In genomic region chr8:77188298-77188697, GRCm38 (mm10) we compare ENCODE assay signal across 21 mouse cellular contexts.
DNase-seq lines count a peak whose midpoint lies in the region; ATAC-seq and TF ChIP-seq lines count a peak whose summit lies in the region.
"Had no signal": no experiment of that assay in that cellular context is flagged by ENCODE, and none has a peak within 500 bp of the region (broad histone marks: within the 10 kb centered on the region; RNA-seq: fewer than 3 reads in every experiment).

No protein-coding gene starts in this region.

- no peaks in the 10 kb centered on the region for H3K36me3 ChIP-seq in forebrain, embryonic 14.5 days (ENCODE audit: control insufficient read depth, insufficient read depth, low read length)
- H3K36me3 ChIP-seq in forebrain, embryonic 10.5 days (replicated peaks) = no peaks in the 10 kb centered on the region
- H3K36me3 ChIP-seq in forebrain, postnatal 0 days (ENCODE audit: insufficient read depth) = no peaks in the 10 kb centered on the region
- H3K36me3 ChIP-seq in forebrain, embryonic 12.5 days (replicated peaks) = no peaks in the 10 kb centered on the region
- H3K36me3 ChIP-seq: embryonic facial prominence, embryonic 13.5 days; G1E; hindbrain, embryonic 12.5 days; hindbrain, embryonic 15.5 days; intestine, embryonic 15.5 days had no signal

- H3K27me3 ChIP-seq in forebrain, embryonic 14.5 days (replicated peaks; ENCODE audit: control insufficient read depth, insufficient read depth, low read length) = no peaks in the 10 kb centered on the region
- no peaks in the 10 kb centered on the region for H3K27me3 ChIP-seq in forebrain, embryonic 10.5 days (ENCODE audit: poor library complexity, severe bottlenecking)
- no peaks in the 10 kb centered on the region for H3K27me3 ChIP-seq in forebrain, postnatal 0 days (ENCODE audit: insufficient read depth, low read length)
- no peaks in the 10 kb centered on the region for H3K27me3 ChIP-seq in forebrain, embryonic 12.5 days
- H3K27me3 ChIP-seq: CH12.LX; embryonic facial prominence, embryonic 13.5 days; hindbrain, embryonic 12.5 days; hindbrain, embryonic 15.5 days; intestine, embryonic 15.5 days had no signal

- WGBS in forebrain, embryonic 14.5 days = 67% methylated on average over 4 of the region's 4 CpGs
- WGBS in forebrain, embryonic 10.5 days = 82% methylated on average over 4 of the region's 4 CpGs
- WGBS in forebrain, postnatal 0 days = 37% methylated on average over 4 of the region's 4 CpGs
- 81% methylated on average over 4 of the region's 4 CpGs for WGBS in forebrain, embryonic 12.5 days

- TF ChIP-seq CTCF in forebrain, postnatal 0 days (IDR thresholded peaks at IDR 0.05; ENCODE audit: low read depth) = no peak

- no peak overlapping the region for H3K4me3 ChIP-seq in forebrain, embryonic 14.5 days (ENCODE audit: low read depth, low read length)
- no peak overlapping the region for H3K4me3 ChIP-seq in forebrain, embryonic 10.5 days
- H3K4me3 ChIP-seq in forebrain, postnatal 0 days (ENCODE audit: low read depth, low read length) = no peak overlapping the region
- no peak overlapping the region for H3K4me3 ChIP-seq in forebrain, embryonic 12.5 days (replicated peaks)
- H3K4me3 ChIP-seq: embryonic facial prominence, embryonic 13.5 days; gastrocnemius, adult 2 months; hindbrain, embryonic 12.5 days; hindbrain, embryonic 15.5 days; intestine, embryonic 15.5 days had no signal

- no peak overlapping the region for H3K9ac ChIP-seq in forebrain, embryonic 14.5 days (ENCODE audit: low read length)
- H3K9ac ChIP-seq in forebrain, postnatal 0 days = no peak overlapping the region
- H3K9ac ChIP-seq in forebrain, embryonic 12.5 days = no peak overlapping the region
- H3K9ac ChIP-seq: embryonic facial prominence, embryonic 13.5 days; hindbrain, embryonic 12.5 days; hindbrain, embryonic 15.5 days; intestine, embryonic 15.5 days had no signal

- peak; percentile 14 for DNase-seq in forebrain, embryonic 14.5 days (ENCODE audit: low spot score)
- DNase-seq in forebrain, embryonic 10.5 days (ENCODE audit: extremely low spot score, low spot score) = no peak
- DNase-seq in forebrain, postnatal 0 days = peak; percentile 20
- DNase-seq in 416B (ENCODE audit: low read depth) = peak; percentile 82
- DNase-seq in forelimb bud, embryonic 11.5 days (ENCODE audit: low read depth, low spot score) = peak; percentile 10
- no peak for DNase-seq in spleen, postnatal 14 days (ENCODE audit: low spot score in 2 of 2)
- no peak for DNase-seq in Muller cell, postnatal 12 days (ENCODE audit: inconsistent ontology term)
- DNase-seq: adrenal gland, adult 2 months; B cell, adult 2 months; gastrocnemius, adult 2 months; gastrocnemius, postnatal 14 days; kidney, adult 11 months; kidney, adult 8-10 months had no signal

- H3K9me3 ChIP-seq in forebrain, embryonic 14.5 days (replicated peaks; ENCODE audit: control insufficient read depth, low read length) = no peaks in the 10 kb centered on the region
- no peaks in the 10 kb centered on the region for H3K9me3 ChIP-seq in forebrain, embryonic 10.5 days
- no peaks in the 10 kb centered on the region for H3K9me3 ChIP-seq in forebrain, postnatal 0 days (ENCODE audit: low read length)
- H3K9me3 ChIP-seq in forebrain, embryonic 12.5 days = no peaks in the 10 kb centered on the region
- H3K9me3 ChIP-seq: embryonic facial prominence, embryonic 13.5 days; G1E; hindbrain, embryonic 12.5 days; hindbrain, embryonic 15.5 days; intestine, embryonic 15.5 days had no signal

- ATAC-seq in forebrain, embryonic 14.5 days = no peak
- ATAC-seq in forebrain, postnatal 0 days = peak; percentile 58
- no peak for ATAC-seq in forebrain, embryonic 12.5 days (ENCODE audit: low FRiP score)
- ATAC-seq: intestine, embryonic 15.5 days had no signal

- no peak overlapping the region for H3K4me2 ChIP-seq in forebrain, embryonic 14.5 days (ENCODE audit: low read length)
- no peak overlapping the region for H3K4me2 ChIP-seq in forebrain, postnatal 0 days (ENCODE audit: low read depth)
- H3K4me2 ChIP-seq in forebrain, embryonic 12.5 days = no peak overlapping the region
- H3K4me2 ChIP-seq: embryonic facial prominence, embryonic 13.5 days; heart, embryonic 11.5 days; hindbrain, embryonic 12.5 days; hindbrain, embryonic 15.5 days; intestine, embryonic 15.5 days had no signal

- H3K27ac ChIP-seq in forebrain, embryonic 14.5 days (ENCODE audit: low read depth, low read length) = no peak overlapping the region
- no peak overlapping the region for H3K27ac ChIP-seq in forebrain, embryonic 10.5 days
- no peak overlapping the region for H3K27ac ChIP-seq in forebrain, postnatal 0 days (ENCODE audit: low read depth, low read length)
- H3K27ac ChIP-seq in forebrain, embryonic 12.5 days = no peak overlapping the region
- H3K27ac ChIP-seq: embryonic facial prominence, embryonic 13.5 days; gastrocnemius, adult 2 months; hindbrain, embryonic 12.5 days; hindbrain, embryonic 15.5 days; intestine, embryonic 15.5 days had no signal

- no peaks in the 10 kb centered on the region for H3K4me1 ChIP-seq in forebrain, embryonic 14.5 days (ENCODE audit: control insufficient read depth, insufficient read depth, low read length)
- H3K4me1 ChIP-seq in forebrain, embryonic 10.5 days = no peaks in the 10 kb centered on the region
- H3K4me1 ChIP-seq in forebrain, postnatal 0 days (ENCODE audit: insufficient read depth) = peaks cover 3% of the 10 kb centered on the region; the same call in 1 of the 2 replicates
- no peaks in the 10 kb centered on the region for H3K4me1 ChIP-seq in forebrain, embryonic 12.5 days
- H3K4me1 ChIP-seq: hindbrain, embryonic 12.5 days; intestine, embryonic 15.5 days had no signal

Comparison
In these comparisons a context has a peak if more than half of its experiments do, and no peak if none do; other contexts are left out.
1. DNase-seq: peak in forebrain, embryonic 14.5 days (single experiment), forebrain, postnatal 0 days (single experiment), 416B (single experiment) and forelimb bud, embryonic 11.5 days (single experiment); none in forebrain, embryonic 10.5 days (single experiment), spleen, postnatal 14 days (0 of 2) and Muller cell, postnatal 12 days (single experiment).